Mouse (Mus musculus) midbrain, postnatal 0 days (tissue): ENCODE data around the gene Sptan1. TPM values are rescaled to one million over a fixed set of nuclear protein-coding genes. Genes with fewer than 3 reads are reported as not detected.

Experiments used
- ATAC-seq: fragments of 200-750 bp; cut with Nextera tagmentation; 2 replicates; pipeline ENCODE4 v1.8.0; 2017; ENCODE audit warnings: moderate number of reproducible peaks, mild to moderate bottlenecking, moderate TSS enrichment, moderate library complexity; ENCODE audit not compliant: low FRiP score
- DNase-seq: peaks from one replicate; pipeline ENCODE4 v3.0.0-alpha.2; 2015; ENCODE audit warnings: low spot score
- H3K27ac ChIP-seq: fragments of 300-500 bp; sonication (generic); 2 replicates; pipeline ENCODE4 v1.5.1; 2014; ENCODE audit warnings: low read depth, mild to moderate bottlenecking, low read length, mixed read lengths
- H3K27me3 ChIP-seq: fragments of 300-500 bp; sonication (generic); 2 replicates; pipeline ENCODE4 v1.6.1; 2014; ENCODE audit warnings: low read length, control low read depth, mixed read lengths; ENCODE audit not compliant: insufficient read depth
- H3K36me3 ChIP-seq: fragments of 300-500 bp; sonication (generic); 2 replicates; pipeline ENCODE4 v1.6.1; 2014; ENCODE audit warnings: low read length, control low read depth, mixed read lengths; ENCODE audit not compliant: insufficient read depth
- H3K4me1 ChIP-seq: fragments of 300-500 bp; sonication (generic); 2 replicates; pipeline ENCODE4 v1.6.1; 2014; ENCODE audit warnings: mild to moderate bottlenecking, control low read depth, antibody characterized with exemption, low read length, mixed read lengths; ENCODE audit not compliant: insufficient read depth
- H3K4me2 ChIP-seq: fragments of 300-500 bp; sonication (generic); 2 replicates; pipeline ENCODE4 v1.6.1; 2014; ENCODE audit warnings: low read depth, mild to moderate bottlenecking, low read length, mixed read lengths; ENCODE audit not compliant: poor library complexity, severe bottlenecking
- H3K4me3 ChIP-seq: fragments of 300-500 bp; sonication (generic); 2 replicates; pipeline ENCODE4 v1.5.1; 2014; ENCODE audit warnings: low read depth, mild to moderate bottlenecking, low read length, moderate library complexity
- H3K9ac ChIP-seq: fragments of 300-500 bp; sonication (generic); replicated peaks from 2 replicates; pipeline ENCODE4 v1.6.1; 2014; ENCODE audit warnings: mild to moderate bottlenecking, low read length, moderate library complexity, mixed read lengths; ENCODE audit not compliant: poor library complexity, severe bottlenecking
- H3K9me3 ChIP-seq: fragments of 300-500 bp; sonication (generic); 2 replicates; pipeline ENCODE4 v1.6.1; 2016; ENCODE audit warnings: low read length, control low read depth
- CTCF ChIP-seq: IDR thresholded peaks from 2 replicates; pipeline ENCODE4 v1.5.1; 2016; ENCODE audit warnings: antibody characterized with exemption, mild to moderate bottlenecking
- WGBS: fragments of 180-500 bp; shearing (Covaris S2); extraction: QIAGEN DNeasy Blood & Tissue Kit; methylation state at CpG from one replicate; pipeline ENCODE4 v1.1.7; 2014; 5-methylcytosine and 5-hydroxymethylcytosine counted together
- polyA plus RNA-seq: library from polyadenylated mRNA; unstranded; fragments of >200 nt; fragmentation: Nextera tagmentation; extraction: Ambion mirVana; gene quantifications from 2 replicates; pipeline ENCODE4 v1.2.1, GENCODE M21; 2015
- total RNA-seq: library from RNA; depleted of rRNA; stranded (reverse); fragments of >200 nt; gene quantifications from 2 replicates; pipeline ENCODE4 v1.2.3, GENCODE M21; 2014

The Sptan1 gene
- total and polyA plus RNA-seq, 2 experiments from 2014 or later, result 193 to 796 TPM

DNA sequence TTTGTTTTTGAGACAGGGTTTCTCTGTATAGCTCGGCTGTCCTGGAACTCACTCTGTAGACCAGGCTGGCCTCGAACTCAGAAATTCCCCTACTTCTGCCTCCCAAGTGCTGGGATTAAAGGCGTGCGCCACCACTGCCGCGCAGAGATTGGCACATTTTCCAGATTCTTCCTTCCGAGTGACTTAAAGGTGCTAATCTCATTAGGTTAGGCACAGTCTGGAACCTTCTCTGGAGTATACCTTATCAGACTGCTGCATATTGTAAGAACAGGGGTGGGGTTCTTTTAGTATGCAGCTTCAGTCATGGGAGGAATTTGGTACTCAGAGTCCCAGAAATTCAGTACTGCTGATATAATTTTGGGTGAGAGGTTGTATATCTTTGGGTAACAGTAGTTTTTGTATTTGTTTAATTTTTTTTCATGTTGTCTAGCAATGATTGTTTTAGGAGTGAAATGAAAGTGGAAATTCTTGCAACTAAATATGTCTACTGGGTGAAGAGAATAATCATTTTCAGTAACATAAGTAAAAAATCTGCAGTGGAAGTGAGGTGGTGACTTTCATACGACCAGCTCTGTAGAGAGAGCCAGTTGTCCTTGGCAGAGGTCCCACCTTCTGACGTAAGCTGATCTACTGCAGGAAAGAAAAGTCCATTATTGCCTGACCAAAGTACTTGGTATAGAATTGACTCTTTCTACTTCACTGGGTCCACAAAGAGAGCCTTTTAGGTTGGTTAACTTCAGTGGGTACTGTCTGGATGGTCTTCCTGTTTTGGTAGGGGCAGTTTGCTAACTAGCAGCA is 6.7 kb downstream of the Sptan1 start:
- H3K4me3 ChIP-seq, result no peak overlapping the region
- H3K9me3 ChIP-seq, result no peaks in the 10 kb centered on the region
- WGBS, result 71% methylated on average over 9 of the region's 9 CpGs
- H3K9ac ChIP-seq, result no peak overlapping the region
- H3K27ac ChIP-seq, result no peak overlapping the region
- no peaks in the 10 kb centered on the region for H3K27me3 ChIP-seq
- ATAC-seq, result no peak
- no peak overlapping the region for H3K4me2 ChIP-seq
- no peak for TF ChIP-seq CTCF
- peak; percentile 54 for DNase-seq
- peaks cover 9% of the 10 kb centered on the region for H3K4me1 ChIP-seq
- H3K36me3 ChIP-seq, result peaks cover 25% of the 10 kb centered on the region

DNA sequence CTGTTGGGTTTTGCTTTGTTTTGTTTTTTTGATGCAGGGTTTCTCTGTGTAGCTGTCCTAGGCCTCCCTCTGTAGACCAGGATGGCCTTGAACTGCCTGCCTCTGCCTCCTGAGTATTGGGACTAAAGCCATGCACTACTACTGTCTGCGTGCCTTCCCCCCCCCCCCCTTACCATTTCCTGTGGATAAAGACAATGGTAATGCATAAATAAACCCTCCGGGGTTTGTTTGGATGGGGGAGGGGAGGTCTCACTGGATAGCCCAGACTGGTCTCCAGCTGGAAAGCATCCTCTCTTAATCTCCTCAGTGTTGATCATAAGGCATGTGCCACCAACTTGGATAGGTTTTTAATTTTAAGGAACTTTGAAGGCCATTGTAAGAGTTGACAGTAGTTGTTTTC is 8.2 kb downstream of the Sptan1 start:
- no peaks in the 10 kb centered on the region for H3K27me3 ChIP-seq
- ATAC-seq, result no peak

DNA sequence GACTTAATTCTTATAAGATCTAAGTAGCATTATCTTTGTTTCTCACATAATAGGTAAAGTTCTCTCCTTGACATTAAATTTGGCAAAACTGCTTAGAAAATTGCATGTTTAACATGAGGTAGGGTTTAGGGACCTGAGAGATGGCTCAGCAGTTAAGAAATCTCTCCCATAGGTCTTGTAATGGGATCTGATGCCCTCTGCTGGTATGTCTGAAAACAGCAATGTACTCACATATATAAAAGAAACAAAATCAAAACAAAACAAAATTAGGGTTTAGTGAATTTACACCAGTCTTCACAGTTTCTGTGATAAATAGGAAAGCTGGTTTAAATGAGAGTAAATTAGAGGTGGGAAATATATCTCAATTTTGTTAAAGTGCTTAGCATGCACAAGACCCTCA is 11.9 kb downstream of the Sptan1 start:
- no peaks in the 10 kb centered on the region for H3K4me1 ChIP-seq
- no peaks in the 10 kb centered on the region for H3K27me3 ChIP-seq
- no peaks in the 10 kb centered on the region for H3K9me3 ChIP-seq
- H3K9ac ChIP-seq, result no peak overlapping the region
- H3K27ac ChIP-seq, result no peak overlapping the region
- H3K4me2 ChIP-seq, result no peak overlapping the region
- H3K4me3 ChIP-seq, result no peak overlapping the region
- DNase-seq (peak; percentile 58), ATAC-seq (no peak)
- peaks cover 41% of the 10 kb centered on the region for H3K36me3 ChIP-seq
- peak; percentile 80 for TF ChIP-seq CTCF

More for the DNA sequence above, 8.2 kb downstream of the Sptan1 start:
- Histone ChIP-seq H3K27ac (no peak overlapping the region), H3K4me3 (no peak overlapping the region), H3K9me3 (no peaks in the 10 kb centered on the region), H3K9ac (no peak overlapping the region), H3K4me2 (no peak overlapping the region), H3K36me3 (peaks cover 25% of the 10 kb centered on the region), H3K4me1 (no peaks in the 10 kb centered on the region)
- TF ChIP-seq CTCF, result no peak
- WGBS, result 0% methylated on average over 2 of the region's 2 CpGs
- DNase-seq, result no peak

DNA sequence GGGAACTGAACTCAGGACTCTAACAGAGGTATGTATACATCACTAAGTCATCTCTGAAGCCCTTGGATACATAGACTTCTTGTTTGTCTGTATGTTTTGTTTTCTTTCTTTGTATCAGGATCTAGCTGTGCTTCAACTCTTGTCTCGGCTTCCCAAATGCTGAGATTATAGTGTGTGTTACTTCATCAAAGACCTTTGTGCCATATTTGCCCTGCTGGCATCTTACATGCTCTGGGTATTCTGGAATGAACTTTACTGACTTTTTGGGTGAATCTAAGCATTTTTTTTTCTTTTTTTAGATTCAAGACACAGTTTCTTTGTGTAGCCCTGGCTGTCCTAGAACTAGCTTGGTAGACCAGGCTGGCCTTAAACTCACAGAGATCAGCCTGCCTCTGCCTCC is 15.3 kb downstream of the Sptan1 start:
- Histone ChIP-seq H3K9me3 (no peaks in the 10 kb centered on the region), H3K9ac (no peak overlapping the region), H3K36me3 (peaks cover 67% of the 10 kb centered on the region), H3K4me3 (no peak overlapping the region), H3K27me3 (no peaks in the 10 kb centered on the region), H3K27ac (no peak overlapping the region), H3K4me1 (no peaks in the 10 kb centered on the region), H3K4me2 (no peak overlapping the region)
- no peak for DNase-seq
- WGBS, result 100% methylated on average over 1 of the region's 1 CpGs
- TF ChIP-seq CTCF, result no peak
- no peak for ATAC-seq

DNA sequence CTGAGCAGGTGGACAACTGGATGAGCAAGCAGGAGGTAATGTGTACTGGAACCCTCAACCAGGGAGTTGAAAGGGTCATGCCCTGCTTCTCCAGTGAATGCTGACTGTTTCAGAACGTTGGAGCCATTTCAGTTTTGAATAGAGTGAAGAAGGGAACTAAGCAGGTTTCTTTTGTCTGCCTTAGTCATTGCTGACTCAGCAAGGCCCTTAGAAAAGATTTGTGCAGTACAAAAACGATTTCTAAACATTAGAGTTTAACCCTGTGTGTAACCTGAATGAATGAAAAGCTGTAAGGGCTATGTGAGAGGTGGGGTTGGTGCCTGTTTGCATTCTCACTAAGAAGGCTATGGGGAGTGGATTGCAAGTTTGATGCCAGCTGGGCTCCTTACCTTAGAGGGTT is 26.6 kb downstream of the Sptan1 start:
- Histone ChIP-seq H3K27ac (no peak overlapping the region), H3K4me2 (no peak overlapping the region), H3K4me3 (no peak overlapping the region), H3K9ac (no peak overlapping the region), H3K9me3 (no peaks in the 10 kb centered on the region), H3K27me3 (no peaks in the 10 kb centered on the region), H3K36me3 (peaks cover 92% of the 10 kb centered on the region), H3K4me1 (no peaks in the 10 kb centered on the region)
- DNase-seq (no peak), ATAC-seq (no peak)
- WGBS, result 55% methylated on average over 2 of the region's 2 CpGs
- no peak for TF ChIP-seq CTCF

DNA sequence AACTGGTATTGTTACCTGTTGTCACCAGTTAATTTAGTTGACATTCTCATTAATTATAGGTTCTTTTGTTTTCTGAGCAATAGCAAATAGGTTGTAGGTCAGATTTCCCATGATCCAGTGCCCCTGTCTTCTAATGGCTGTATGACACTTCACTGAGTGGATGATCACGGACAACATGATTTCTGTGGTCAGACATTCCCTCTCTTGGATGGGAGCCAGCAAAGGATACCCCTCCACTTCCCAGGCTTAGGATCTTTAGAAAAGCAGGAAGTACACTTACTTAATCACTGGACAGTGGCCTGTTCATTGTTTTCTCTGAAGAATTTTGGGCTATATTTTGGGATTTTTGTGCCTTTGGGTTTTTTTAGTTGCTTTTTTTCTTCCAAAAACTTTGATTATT is 43.7 kb downstream of the Sptan1 start:
- ATAC-seq, result no peak
- WGBS, result 64% methylated on average over 1 of the region's 1 CpGs
- H3K36me3 ChIP-seq, result peaks cover 90% of the 10 kb centered on the region
- H3K27ac ChIP-seq, result no peak overlapping the region
- no peaks in the 10 kb centered on the region for H3K4me1 ChIP-seq
- no peak for TF ChIP-seq CTCF
- no peak overlapping the region for H3K4me2 ChIP-seq
- no peak overlapping the region for H3K9ac ChIP-seq
- H3K27me3 ChIP-seq, result no peaks in the 10 kb centered on the region
- no peak for DNase-seq
- no peaks in the 10 kb centered on the region for H3K9me3 ChIP-seq
- H3K4me3 ChIP-seq, result no peak overlapping the region
